Mouse (Mus musculus) kidney, adult 2 months (tissue): ENCODE results near the gene Atxn10.

Source experiments
- CTCF ChIP-seq: fragments of 200-500 bp; conservative IDR thresholded peaks from 2 replicates; pipeline ENCODE4 v1.5.1; 2011; ENCODE audit warnings: low read depth, mild to moderate bottlenecking, control low read depth, low read length, moderate library complexity, mixed read lengths; ENCODE audit not compliant: insufficient read depth, insufficient read length
- POLR2A ChIP-seq: fragments of 200-500 bp; IDR thresholded peaks from one replicate; pipeline ENCODE4 v1.6.1; 2011; ENCODE audit warnings: low read depth, low read length, control low read depth

DNA sequence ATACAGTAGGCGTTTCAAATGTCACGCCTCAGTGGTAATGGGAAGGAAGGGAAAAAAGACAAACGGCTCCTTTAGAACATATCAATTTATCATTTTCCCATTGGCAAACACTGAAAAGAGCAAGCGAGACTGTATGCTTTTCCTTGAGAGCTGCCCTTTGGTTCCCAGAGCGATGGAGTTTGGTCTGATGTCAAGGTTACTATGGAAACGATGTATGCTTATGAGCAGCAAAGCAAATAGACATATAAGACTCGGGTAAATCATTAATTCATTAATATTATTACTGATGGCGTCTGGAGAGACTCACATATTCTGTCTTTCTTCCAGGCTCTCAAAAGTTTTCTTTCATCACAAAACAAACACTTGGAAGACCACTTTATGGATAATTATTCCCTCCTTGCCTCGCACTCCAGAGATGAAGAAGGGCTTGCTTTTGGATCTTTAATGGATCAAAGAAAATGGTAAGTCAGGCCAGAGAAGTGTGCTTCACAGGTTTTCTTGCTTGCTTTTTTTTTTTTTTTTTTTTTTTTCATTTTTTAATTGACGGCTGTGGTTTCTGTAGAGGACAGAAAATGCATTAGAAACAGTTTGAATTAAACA lies 24.9 kb upstream of the Atxn10 start:
- TF ChIP-seq CTCF (no peak), POLR2A (no peak)
